Comparison of ENCODE assay signal across 29 mouse cellular contexts in the genomic region with DNA sequence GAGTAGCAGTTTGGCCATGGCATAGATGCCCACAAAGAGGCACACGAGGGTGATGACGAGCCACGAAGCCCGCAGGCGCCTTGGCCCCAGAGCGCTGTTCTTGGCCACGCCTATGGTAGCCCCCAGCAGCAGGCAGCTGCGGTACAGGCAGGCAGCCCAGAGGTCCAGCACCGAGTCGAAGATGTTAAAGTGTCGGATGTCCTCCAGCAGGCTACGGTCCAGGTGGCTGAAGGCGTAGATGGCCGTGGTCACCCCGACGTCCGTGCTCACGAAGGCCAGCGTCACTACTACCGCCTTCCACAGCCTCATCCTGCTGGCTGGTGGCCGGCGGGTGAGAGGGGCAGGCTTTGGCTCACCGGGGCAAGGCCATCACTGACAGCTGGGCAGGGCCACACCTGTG. TPM values are rescaled to one million over a fixed set of nuclear protein-coding genes. Genes with fewer than 3 reads are reported as not detected.
DNase-seq lines count a peak whose midpoint lies in the region; ATAC-seq and TF ChIP-seq lines count a peak whose summit lies in the region.
"Had no signal": no experiment of that assay in that cellular context is flagged by ENCODE, and none has a peak within 500 bp of the region (broad histone marks: within the 10 kb centered on the region; RNA-seq: fewer than 3 reads in every experiment).

No protein-coding gene starts in this region.

- no peaks in the 10 kb centered on the region for H3K36me3 ChIP-seq in embryonic facial prominence, embryonic 11.5 days (replicated peaks; ENCODE audit: control insufficient read depth, insufficient read depth, low read depth, low read length)
- H3K36me3 ChIP-seq in embryonic facial prominence, embryonic 10.5 days (replicated peaks) = no peaks in the 10 kb centered on the region
- no peaks in the 10 kb centered on the region for H3K36me3 ChIP-seq in ES-E14 (ENCODE audit: control insufficient read depth, insufficient read depth, low read length, poor library complexity, severe bottlenecking)
- H3K36me3 ChIP-seq in stomach, postnatal 0 days (ENCODE audit: control insufficient read depth, insufficient read depth, low read length) = no peaks in the 10 kb centered on the region
- no peaks in the 10 kb centered on the region for H3K36me3 ChIP-seq in forebrain, embryonic 12.5 days (replicated peaks)
- H3K36me3 ChIP-seq: G1E; hindbrain, embryonic 10.5 days; kidney, embryonic 15.5 days; limb, embryonic 10.5 days; limb, embryonic 15.5 days had no signal

- peak; percentile 35; the same call in 1 of the 2 replicates for ATAC-seq in embryonic facial prominence, embryonic 11.5 days (replicated peaks; ENCODE audit: insufficient number of reproducible peaks, low FRiP score, low TSS enrichment, low read depth)
- ATAC-seq in stomach, postnatal 0 days (ENCODE audit: low FRiP score, low TSS enrichment) = no peak
- no peak for ATAC-seq in forebrain, embryonic 12.5 days (ENCODE audit: low FRiP score)
- ATAC-seq: CD4-positive, CD25-positive, alpha-beta regulatory T cell, adult 4 months; forebrain, postnatal 0 days; hindbrain, embryonic 16.5 days had no signal

- no peak for TF ChIP-seq EP300 in stomach, postnatal 0 days (optimal IDR thresholded peaks at IDR 0.05)

- H3K4me1 ChIP-seq in embryonic facial prominence, embryonic 11.5 days (ENCODE audit: control insufficient read depth, insufficient read depth, low read length) = no peaks in the 10 kb centered on the region
- peaks cover 4% of the 10 kb centered on the region for H3K4me1 ChIP-seq in embryonic facial prominence, embryonic 10.5 days
- H3K4me1 ChIP-seq in ES-E14 (ENCODE audit: control insufficient read depth in 2 of 2, insufficient read depth in 2 of 2, low read length in 2 of 2, poor library complexity in 1 of 2) = peaks cover 0 to 6% of the 10 kb centered on the region in 2 experiments; a peak in 2 of 4 replicates
- peaks cover 4% of the 10 kb centered on the region for H3K4me1 ChIP-seq in stomach, postnatal 0 days (replicated peaks; ENCODE audit: control insufficient read depth, insufficient read depth)
- peaks cover under 1% of the 10 kb centered on the region; the same call in 1 of the 2 replicates for H3K4me1 ChIP-seq in forebrain, embryonic 12.5 days

- WGBS in embryonic facial prominence, embryonic 11.5 days = 83% methylated on average over 23 of the region's 23 CpGs
- WGBS in embryonic facial prominence, embryonic 10.5 days = 90% methylated on average over 23 of the region's 23 CpGs
- 85% methylated on average over 22 of the region's 23 CpGs for WGBS in stomach, postnatal 0 days
- WGBS in forebrain, embryonic 12.5 days = 92% methylated on average over 23 of the region's 23 CpGs

- H3K9ac ChIP-seq in embryonic facial prominence, embryonic 11.5 days (replicated peaks; ENCODE audit: low read length) = no peak overlapping the region
- H3K9ac ChIP-seq in ES-E14 (ENCODE audit: insufficient read depth, low read depth, low read length, poor library complexity, severe bottlenecking) = no peak overlapping the region; the same call in 1 of the 2 replicates
- 0 out of 2 replicates have a peak overlapping the region, but pooled peaks have one; percentile 4 for H3K9ac ChIP-seq in stomach, postnatal 0 days (ENCODE audit: low read length)
- no peak overlapping the region for H3K9ac ChIP-seq in forebrain, embryonic 12.5 days
- H3K9ac ChIP-seq: forebrain, postnatal 0 days; kidney, embryonic 15.5 days; limb, embryonic 15.5 days; liver, embryonic 15.5 days; lung, embryonic 14.5 days; neural tube, embryonic 15.5 days had no signal

- H3K9me3 ChIP-seq in embryonic facial prominence, embryonic 11.5 days (replicated peaks; ENCODE audit: control insufficient read depth, low read length) = no peaks in the 10 kb centered on the region
- no peaks in the 10 kb centered on the region for H3K9me3 ChIP-seq in embryonic facial prominence, embryonic 10.5 days
- H3K9me3 ChIP-seq in ES-E14 (ENCODE audit: control insufficient read depth, insufficient read depth, low read depth, low read length) = no peaks in the 10 kb centered on the region
- H3K9me3 ChIP-seq in stomach, postnatal 0 days (ENCODE audit: control insufficient read depth, low read length) = no peaks in the 10 kb centered on the region
- H3K9me3 ChIP-seq in forebrain, embryonic 12.5 days = no peaks in the 10 kb centered on the region
- H3K9me3 ChIP-seq: G1E; hindbrain, embryonic 10.5 days; kidney, embryonic 15.5 days; limb, embryonic 10.5 days; limb, embryonic 15.5 days; liver, embryonic 15.5 days; neural tube, embryonic 15.5 days had no signal

- H3K4me3 ChIP-seq in embryonic facial prominence, embryonic 11.5 days (ENCODE audit: low read depth, low read length) = no peak overlapping the region
- no peak overlapping the region for H3K4me3 ChIP-seq in embryonic facial prominence, embryonic 10.5 days
- peak overlapping the region; percentile 48 to 53; a peak in 3 of 4 replicates for H3K4me3 ChIP-seq in ES-E14 (ENCODE audit: insufficient read depth in 1 of 2, low read depth in 1 of 2, low read length in 2 of 2, poor library complexity in 1 of 2, severe bottlenecking in 1 of 2)
- no peak overlapping the region for H3K4me3 ChIP-seq in stomach, postnatal 0 days (ENCODE audit: low read depth, low read length)
- H3K4me3 ChIP-seq in forebrain, embryonic 12.5 days (replicated peaks) = no peak overlapping the region
- H3K4me3 ChIP-seq: erythroblast, embryonic 14.5 days; hindbrain, embryonic 10.5 days; kidney, embryonic 15.5 days; limb, embryonic 10.5 days; limb, embryonic 15.5 days; liver, embryonic 15.5 days; neural tube, embryonic 15.5 days had no signal

- no peaks in the 10 kb centered on the region for H3K27me3 ChIP-seq in embryonic facial prominence, embryonic 11.5 days (ENCODE audit: control insufficient read depth, insufficient read depth, low read length)
- peaks cover 18% of the 10 kb centered on the region for H3K27me3 ChIP-seq in embryonic facial prominence, embryonic 10.5 days (replicated peaks; ENCODE audit: low read depth, poor library complexity, severe bottlenecking)
- no peaks in the 10 kb centered on the region for H3K27me3 ChIP-seq in stomach, postnatal 0 days (ENCODE audit: control insufficient read depth, insufficient read depth, low read length)
- H3K27me3 ChIP-seq in forebrain, embryonic 12.5 days = peaks cover 13% of the 10 kb centered on the region
- H3K27me3 ChIP-seq: kidney, embryonic 15.5 days; liver, embryonic 15.5 days had no signal

- no peak overlapping the region for H3K4me2 ChIP-seq in embryonic facial prominence, embryonic 11.5 days (ENCODE audit: low read depth, low read length)
- no peak overlapping the region for H3K4me2 ChIP-seq in stomach, postnatal 0 days (replicated peaks; ENCODE audit: low read depth)
- no peak overlapping the region for H3K4me2 ChIP-seq in forebrain, embryonic 12.5 days
- H3K4me2 ChIP-seq: kidney, embryonic 15.5 days; limb, embryonic 15.5 days; liver, embryonic 15.5 days; lung, embryonic 14.5 days; neural tube, embryonic 15.5 days had no signal

- TF ChIP-seq CTCF in stomach, postnatal 0 days (IDR thresholded peaks at IDR 0.05; ENCODE audit: low read depth) = no peak

- H3K27ac ChIP-seq in embryonic facial prominence, embryonic 11.5 days (replicated peaks; ENCODE audit: low read depth, low read length) = no peak overlapping the region
- H3K27ac ChIP-seq in embryonic facial prominence, embryonic 10.5 days (replicated peaks) = no peak overlapping the region
- H3K27ac ChIP-seq in ES-E14 (ENCODE audit: insufficient read depth, low read depth, low read length, poor library complexity, severe bottlenecking) = no peak overlapping the region
- no peak overlapping the region for H3K27ac ChIP-seq in stomach, postnatal 0 days (replicated peaks)
- no peak overlapping the region for H3K27ac ChIP-seq in forebrain, embryonic 12.5 days
- H3K27ac ChIP-seq: hindbrain, embryonic 10.5 days; kidney, embryonic 15.5 days; limb, embryonic 10.5 days; limb, embryonic 15.5 days; liver, embryonic 15.5 days; neural tube, embryonic 15.5 days had no signal

- no peak for DNase-seq in embryonic facial prominence, embryonic 11.5 days (ENCODE audit: low spot score)
- no peak for DNase-seq in embryonic facial prominence, embryonic 10.5 days (ENCODE audit: low spot score)
- DNase-seq in ES-E14 (ENCODE audit: low read depth, low spot score) = no peak
- DNase-seq in gastrocnemius, postnatal 10 days = peak; percentile 54
- no peak for DNase-seq in stomach, postnatal 0 days (ENCODE audit: low spot score)
- DNase-seq in testis, postnatal 14 days (ENCODE audit: low spot score) = no peak
- DNase-seq: adrenal gland, postnatal 36 days; cerebellum, adult 2 months; embryo, embryonic 11 days; forebrain, postnatal 0 days; heart, postnatal 14 days; kidney, adult 18-20 months; kidney, postnatal 36 days; lung, embryonic 14.5 days; lung, postnatal 14 days; midbrain, embryonic 14.5 days; right cerebral cortex, postnatal 25 days; thymus, postnatal 14 days had no signal

- in situ Hi-C loops in ES-E14 (cut with MboI; ENCODE audit: low sequenced_read_pairs in 2 of 2, unreplicated experiment in 2 of 2) = no loop called here

RNA-seq across cellular contexts. Expression of a gene that starts 5.7 kb away (rescaled TPM):
- 0.46 and 0.59 TPM in 2 replicates for polyA plus RNA-seq in embryonic facial prominence, embryonic 11.5 days (2014; fragmentation: Nextera tagmentation; extraction: Ambion mirVana)
- 0.34 and 0.76 TPM in 2 replicates for polyA plus RNA-seq in embryonic facial prominence, embryonic 10.5 days (2016; fragmentation: Nextera tagmentation; extraction: Ambion mirVana)
- 0.76 and 0.95 TPM in 2 replicates for total RNA-seq in ES-E14 (2012; rRNA removed)
- total RNA-seq in gastrocnemius, postnatal 10 days (2021) = 1 to 10 TPM; 4.2 to 4.4 TPM
- 7.7 and 8.2 TPM in 2 replicates for polyA plus RNA-seq in stomach, postnatal 0 days (2015; fragmentation: Nextera tagmentation; extraction: Ambion mirVana)
- 2.9 and 3.3 TPM in 2 replicates for polyA plus RNA-seq in forebrain, embryonic 12.5 days (2016; fragmentation: Nextera tagmentation; extraction: Ambion mirVana)

RNA-seq across cellular contexts. Expression of a gene that starts 22.2 kb away (rescaled TPM):
- polyA plus RNA-seq in embryonic facial prominence, embryonic 11.5 days (2014; fragmentation: Nextera tagmentation; extraction: Ambion mirVana) = 9.6 and 10.6 TPM in 2 replicates
- 16.0 and 16.3 TPM in 2 replicates for polyA plus RNA-seq in embryonic facial prominence, embryonic 10.5 days (2016; fragmentation: Nextera tagmentation; extraction: Ambion mirVana)
- total RNA-seq in ES-E14 (2012; rRNA removed) = 7.8 and 14.0 TPM in 2 replicates
- total RNA-seq in gastrocnemius, postnatal 10 days (2021) = 1 to 10 TPM; 7.2 to 8.8 TPM
- polyA plus RNA-seq in stomach, postnatal 0 days (2015; fragmentation: Nextera tagmentation; extraction: Ambion mirVana) = 19.0 and 21.0 TPM in 2 replicates
- polyA plus RNA-seq in forebrain, embryonic 12.5 days (2016; fragmentation: Nextera tagmentation; extraction: Ambion mirVana) = 17.7 and 19.1 TPM in 2 replicates

RNA-seq across cellular contexts. Expression of a gene that starts 26.0 kb away (rescaled TPM):
- polyA plus RNA-seq in embryonic facial prominence, embryonic 11.5 days (2014; fragmentation: Nextera tagmentation; extraction: Ambion mirVana) = 81.3 and 97.4 TPM in 2 replicates
- 134 and 137 TPM in 2 replicates for polyA plus RNA-seq in embryonic facial prominence, embryonic 10.5 days (2016; fragmentation: Nextera tagmentation; extraction: Ambion mirVana)
- 33.1 and 37.9 TPM in 2 replicates for total RNA-seq in ES-E14 (2012; rRNA removed)
- total RNA-seq in gastrocnemius, postnatal 10 days (2021) = 10 to 100 TPM; 53.8 to 64.3 TPM
- polyA plus RNA-seq in stomach, postnatal 0 days (2015; fragmentation: Nextera tagmentation; extraction: Ambion mirVana) = 77.1 and 78.9 TPM in 2 replicates
- polyA plus RNA-seq in forebrain, embryonic 12.5 days (2016; fragmentation: Nextera tagmentation; extraction: Ambion mirVana) = 92.7 and 97.1 TPM in 2 replicates

RNA-seq across cellular contexts. Expression of a gene that starts 57.8 kb away (rescaled TPM):
- 29.2 and 31.3 TPM in 2 replicates for polyA plus RNA-seq in embryonic facial prominence, embryonic 11.5 days (2014; fragmentation: Nextera tagmentation; extraction: Ambion mirVana)
- 43.8 and 47.6 TPM in 2 replicates for polyA plus RNA-seq in embryonic facial prominence, embryonic 10.5 days (2016; fragmentation: Nextera tagmentation; extraction: Ambion mirVana)
- total RNA-seq in ES-E14 (2012; rRNA removed) = 6.5 and 7.7 TPM in 2 replicates
- 10 to 100 TPM; 11.9 to 13.4 TPM for total RNA-seq in gastrocnemius, postnatal 10 days (2021)
- polyA plus RNA-seq in stomach, postnatal 0 days (2015; fragmentation: Nextera tagmentation; extraction: Ambion mirVana) = 31.0 and 35.8 TPM in 2 replicates
- 70.5 and 73.4 TPM in 2 replicates for polyA plus RNA-seq in forebrain, embryonic 12.5 days (2016; fragmentation: Nextera tagmentation; extraction: Ambion mirVana)

Comparison
In these comparisons a context has a peak if more than half of its experiments do, and no peak if none do; other contexts are left out.
1. H3K4me3 ChIP-seq: peak in ES-E14 (2 of 2); none in embryonic facial prominence, embryonic 11.5 days (single experiment), embryonic facial prominence, embryonic 10.5 days (single experiment), stomach, postnatal 0 days (single experiment) and forebrain, embryonic 12.5 days (single experiment).